Mouse (Mus musculus): ENCODE data around the gene Tardbp.

The Tardbp gene

GRCm38 (mm10) chr4:148638302-148638701 lies 11.5 kb upstream of the Tardbp start:
- no peak for DNase-seq (ENCODE audit: low spot score)

- no peak for DNase-seq (ENCODE audit: low spot score)
These were observed 8.5 kb upstream of the Tardbp start for GRCm38 (mm10) chr4:148635309-148635708.

DNA sequence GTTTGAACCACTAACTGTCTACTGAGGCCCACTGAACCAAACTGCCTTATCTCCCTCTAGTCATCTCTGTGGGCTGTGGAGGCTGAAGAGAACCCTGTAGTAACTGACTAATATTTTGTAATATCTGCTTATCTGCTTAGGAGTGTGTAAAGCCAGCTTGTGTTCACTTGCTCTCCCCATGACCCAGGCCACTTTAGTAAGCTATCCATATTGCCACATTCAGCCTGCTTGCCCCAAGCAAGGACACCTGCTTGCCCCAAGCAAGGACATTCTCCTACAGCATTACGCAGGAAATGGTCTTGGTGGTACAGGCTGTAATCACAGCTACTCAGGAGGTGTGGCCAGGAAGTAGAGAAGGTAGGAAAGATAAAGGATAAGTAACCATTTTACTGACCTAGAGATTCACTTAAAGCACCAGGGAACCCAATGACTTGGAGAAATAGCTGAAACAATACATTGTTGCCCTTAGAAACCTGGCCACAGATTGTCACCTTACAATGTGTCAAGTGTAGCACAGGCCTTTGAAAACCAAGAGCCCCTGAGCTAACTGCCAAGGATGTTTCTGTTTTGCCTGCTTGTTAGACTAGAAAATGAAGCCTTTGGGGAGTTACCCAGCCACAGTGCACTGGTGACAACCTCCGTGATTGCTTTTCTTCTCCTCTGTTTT lies 6.7 kb upstream of the Tardbp start:
- DNase-seq (ENCODE audit: low spot score): no peak

- no peak for DNase-seq (ENCODE audit: low spot score)
These were observed 5.3 kb upstream of the Tardbp start for GRCm38 (mm10) chr4:148632013-148632692.

DNA sequence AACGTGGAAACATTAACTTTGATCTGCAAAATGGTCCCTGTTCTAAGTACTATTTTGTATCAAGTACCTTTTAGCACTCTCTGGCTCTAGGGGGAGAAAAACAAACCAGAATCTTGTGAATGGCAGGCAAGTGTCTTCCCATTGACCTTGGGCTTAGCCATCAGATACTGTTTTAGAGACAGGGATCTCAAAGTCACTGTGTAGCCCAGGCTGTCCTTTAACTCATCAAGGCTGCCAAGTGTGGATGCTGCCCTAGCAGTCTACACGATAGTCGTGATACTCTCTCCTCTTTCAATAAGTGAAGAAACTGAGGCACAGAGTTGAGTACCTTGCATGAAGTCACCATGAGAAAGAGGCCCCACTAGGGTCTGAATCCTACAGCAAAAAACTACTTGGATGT lies 427 bp upstream of the Tardbp start:
- no peak for DNase-seq (ENCODE audit: low spot score)

GRCm38 (mm10) chr4:148625756-148626622 lies 830 bp downstream of the Tardbp start:
- DNase-seq (ENCODE audit: low spot score): peak; percentile 30

DNA sequence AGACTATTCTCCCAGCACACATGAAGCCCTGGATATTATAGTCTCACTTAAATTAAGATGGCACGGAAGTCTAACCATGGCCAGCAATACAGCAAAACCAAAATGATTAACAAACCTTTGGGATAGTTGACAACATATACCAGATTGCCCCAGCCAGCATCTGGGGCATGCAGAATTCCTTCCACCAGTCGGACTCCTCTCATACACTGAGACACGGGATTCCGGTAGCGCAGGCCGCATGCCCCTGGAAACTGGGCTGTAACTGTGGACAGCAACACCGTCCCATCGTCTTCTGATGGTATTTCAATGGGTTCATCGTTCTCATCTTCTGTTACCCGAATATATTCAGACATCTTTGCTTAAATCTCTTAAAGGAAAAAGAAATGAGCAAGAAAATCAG lies 1.8 kb downstream of the Tardbp start:
- no peak for DNase-seq (ENCODE audit: low spot score)

- DNase-seq (ENCODE audit: low spot score): no peak
These were observed 3.2 kb downstream of the Tardbp start for GRCm38 (mm10) chr4:148623609-148624008.

- DNase-seq (ENCODE audit: low spot score): no peak
These were observed 4.3 kb downstream of the Tardbp start for GRCm38 (mm10) chr4:148622485-148622884.

- DNase-seq (ENCODE audit: low spot score): no peak
These were observed 6.1 kb downstream of the Tardbp start for GRCm38 (mm10) chr4:148620718-148621117.

DNA sequence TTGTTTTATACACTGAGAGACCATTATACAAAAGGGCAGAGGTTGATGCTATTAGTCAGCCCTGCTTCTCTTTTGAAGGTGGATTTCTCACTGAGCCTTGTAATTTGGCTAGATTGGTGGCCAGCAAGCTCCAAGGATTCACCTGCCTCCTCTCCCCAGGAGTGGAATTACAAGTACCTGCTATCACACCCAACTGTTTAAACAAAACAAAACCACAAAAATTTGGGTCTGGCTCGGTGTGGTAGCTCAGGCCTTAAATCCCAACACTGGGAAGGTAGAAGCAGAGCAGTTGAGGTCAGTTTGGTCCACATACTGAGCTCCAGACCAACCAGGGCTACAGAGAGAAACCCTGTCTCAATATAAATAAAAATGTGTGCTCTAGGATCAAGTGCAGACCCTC lies 7.0 kb downstream of the Tardbp start:
- DNase-seq (ENCODE audit: low spot score): no peak

DNA sequence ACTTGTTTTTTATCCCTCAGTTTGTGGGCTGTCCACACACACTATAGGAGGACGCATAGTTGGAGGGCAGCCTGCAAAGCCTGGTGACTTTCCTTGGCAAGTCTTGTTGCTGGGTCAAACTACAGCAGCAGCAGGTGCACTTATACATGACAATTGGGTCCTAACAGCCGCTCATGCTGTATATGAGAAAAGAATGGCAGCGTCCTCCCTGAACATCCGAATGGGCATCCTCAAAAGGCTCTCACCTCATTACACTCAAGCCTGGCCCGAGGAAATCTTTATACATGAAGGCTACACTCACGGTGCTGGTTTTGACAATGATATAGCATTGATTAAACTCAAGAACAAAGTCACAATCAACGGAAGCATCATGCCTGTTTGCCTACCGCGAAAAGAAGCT lies 13.1 kb downstream of the Tardbp start:
- DNase-seq (ENCODE audit: low spot score): no peak

- DNase-seq (ENCODE audit: low spot score): no peak
These were observed 14.3 kb downstream of the Tardbp start for GRCm38 (mm10) chr4:148612557-148612956.

DNA sequence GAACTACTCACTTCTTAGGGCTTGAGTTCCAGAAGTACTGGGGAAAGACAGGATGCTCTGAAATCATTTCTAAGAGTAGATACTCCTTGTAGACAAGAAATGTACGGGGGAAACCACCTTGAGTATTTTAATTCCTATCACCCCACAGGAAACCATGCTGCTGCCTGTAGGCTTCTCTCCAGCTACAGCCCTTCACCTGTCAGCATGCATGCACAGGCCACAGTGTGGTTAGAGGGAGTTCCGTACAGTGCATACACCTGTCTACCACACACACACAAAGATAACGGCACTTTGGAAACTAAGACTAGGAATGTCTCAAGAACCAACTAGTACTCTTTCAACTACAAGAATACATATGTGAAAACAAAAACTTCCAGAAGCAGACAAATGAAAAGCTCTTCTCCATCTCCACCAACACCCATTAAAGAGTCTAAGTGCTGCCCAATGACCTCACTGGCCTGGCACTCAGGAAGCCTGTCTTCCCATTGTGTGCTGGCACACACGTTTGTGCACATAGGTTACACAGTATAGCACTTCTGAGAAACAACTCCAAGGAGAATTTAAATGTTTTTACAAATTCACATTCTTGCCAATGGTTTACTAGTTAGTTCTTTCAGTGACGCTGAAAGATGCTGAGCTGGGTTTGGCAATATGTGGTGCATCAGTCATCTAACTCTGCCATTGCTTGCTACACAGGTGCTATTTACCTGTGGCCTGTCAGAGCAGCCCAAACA lies 16.0 kb downstream of the Tardbp start:
- DNase-seq (ENCODE audit: low spot score): no peak

DNA sequence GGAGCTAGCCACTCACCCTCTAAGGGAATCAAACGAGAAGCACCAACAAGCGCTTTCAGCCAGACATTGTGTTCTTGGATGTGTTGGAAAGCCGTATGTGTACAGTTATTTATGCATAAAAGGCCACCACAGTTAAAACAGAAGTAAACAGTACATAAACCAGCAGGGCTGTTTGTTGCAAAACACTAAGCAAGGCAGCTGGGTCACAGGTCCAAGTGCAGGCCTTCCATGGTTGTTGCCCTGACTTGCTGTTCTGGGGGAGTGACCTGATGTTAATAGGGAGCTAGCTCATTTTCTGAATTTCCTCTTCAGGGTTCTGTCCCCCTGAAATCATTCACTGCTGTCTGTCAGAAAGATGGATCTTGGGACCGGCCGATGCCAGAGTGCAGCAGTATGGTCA lies 17.0 kb downstream of the Tardbp start:
- no peak for DNase-seq (ENCODE audit: low spot score)

DNA sequence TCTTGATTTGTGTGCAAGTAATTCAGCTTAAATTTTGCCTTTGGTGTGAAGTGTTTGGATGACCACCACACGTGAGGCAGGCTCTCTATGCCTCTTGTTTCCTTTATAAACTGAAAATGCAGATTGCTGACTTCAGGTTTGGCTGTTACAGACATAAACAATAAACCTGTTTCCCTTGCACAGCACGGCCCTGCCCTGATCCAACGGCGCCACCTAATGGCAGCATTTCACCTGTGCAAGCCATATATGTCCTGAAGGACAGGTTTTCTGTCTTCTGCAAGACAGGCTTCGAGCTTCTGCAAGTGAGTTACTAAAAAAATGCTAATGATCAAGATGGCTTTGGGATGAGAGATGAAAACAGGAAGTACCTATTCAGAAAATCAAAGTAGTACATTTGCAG lies 19.1 kb downstream of the Tardbp start:
- peak; percentile 49 for DNase-seq (ENCODE audit: low spot score)

- DNase-seq (ENCODE audit: low spot score): peak; percentile 38
These were observed 22.2 kb downstream of the Tardbp start for GRCm38 (mm10) chr4:148604541-148605165.

- no peak for DNase-seq (ENCODE audit: low spot score)
These were observed 22.7 kb downstream of the Tardbp start for GRCm38 (mm10) chr4:148604141-148604540.

GRCm38 (mm10) chr4:148603376-148604139 lies 23.3 kb downstream of the Tardbp start:
- DNase-seq (ENCODE audit: low spot score): no peak

DNA sequence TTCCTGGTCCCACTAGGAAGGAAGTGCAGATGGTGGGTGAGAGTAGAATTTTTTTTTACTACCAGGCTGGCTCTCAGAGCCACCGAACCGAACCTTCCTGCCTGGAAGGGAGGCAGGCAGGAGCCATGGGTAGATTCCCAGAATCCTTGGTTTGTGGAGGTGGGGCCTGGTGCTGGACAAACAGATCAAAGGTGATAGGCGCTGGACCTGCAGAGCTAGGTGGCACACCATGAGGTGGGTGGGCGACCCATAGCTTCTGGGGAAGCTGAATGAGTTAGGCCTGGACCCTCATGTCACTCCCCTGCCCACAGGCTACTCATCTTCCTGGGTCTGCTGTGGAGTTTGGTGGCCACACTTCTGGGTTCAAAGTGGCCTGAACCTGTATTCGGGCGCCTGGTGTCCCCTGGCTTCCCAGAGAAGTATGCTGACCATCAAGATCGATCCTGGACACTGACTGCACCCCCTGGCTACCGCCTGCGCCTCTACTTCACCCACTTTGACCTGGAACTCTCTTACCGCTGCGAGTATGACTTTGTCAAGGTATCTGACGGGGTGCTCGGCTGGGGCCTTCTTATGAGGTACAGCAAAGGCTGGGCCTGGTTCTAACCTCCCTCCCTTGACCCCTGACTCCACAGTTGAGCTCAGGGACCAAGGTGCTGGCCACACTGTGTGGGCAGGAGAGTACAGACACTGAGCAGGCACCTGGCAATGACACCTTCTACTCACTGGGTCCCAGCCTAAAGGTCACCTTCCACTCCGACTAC lies 24.3 kb downstream of the Tardbp start, which contains the start of gene Masp2:
Masp2 (plus strand) TSS at position 198 of the 764 bp plus-strand sequence.
- DNase-seq (ENCODE audit: low spot score): no peak

Measured in spleen, adult 12 weeks (tissue).